Mouse (Mus musculus): ENCODE data around the gene Cbs.

The Cbs gene

DNA sequence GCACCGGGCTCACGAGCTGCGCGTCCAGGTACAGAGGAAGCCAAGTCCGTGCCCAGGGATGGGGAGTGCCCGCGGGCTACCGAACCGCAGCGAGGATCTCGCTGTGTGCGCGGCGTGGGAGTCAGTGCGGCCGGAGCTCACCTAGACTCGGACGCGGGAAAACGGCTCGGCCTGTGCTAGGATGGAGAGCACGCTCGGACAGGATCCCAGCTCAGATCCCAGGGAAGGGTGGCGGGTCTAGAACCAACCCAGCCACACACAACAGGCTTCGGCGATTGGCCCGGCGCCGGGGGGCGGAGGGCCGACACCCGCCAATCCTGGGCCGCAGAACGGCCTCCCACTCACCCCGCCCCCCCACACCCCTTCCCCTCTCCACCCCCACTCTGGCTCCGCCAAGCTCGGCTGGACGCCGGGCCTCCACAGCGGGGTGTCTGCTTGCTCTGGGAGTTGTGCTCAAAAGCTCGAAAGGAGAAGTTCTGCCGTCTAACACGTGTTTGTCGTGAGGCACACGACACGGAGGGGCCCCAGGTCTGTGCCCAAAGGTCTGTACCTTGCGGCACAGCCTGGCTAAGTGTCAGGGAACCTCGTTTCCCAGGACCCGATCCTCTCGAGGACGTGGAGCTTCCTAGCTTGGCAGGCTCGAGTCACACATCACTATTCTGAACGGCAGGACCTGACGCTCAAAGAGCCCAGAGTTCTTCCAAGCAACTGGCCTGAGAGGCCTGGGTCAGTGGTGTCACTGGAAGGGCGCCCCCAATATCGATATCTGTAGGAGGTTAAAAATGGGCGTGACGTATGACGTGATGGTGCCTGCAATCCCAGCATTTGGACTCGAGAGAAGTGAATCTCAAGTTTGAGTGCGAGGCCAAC is at the start of gene Cbs:
Gene Cbs, minus strand, starts transcription at position 297 of the 870 bp plus-strand sequence.
- DNase-seq: peak; percentile 68

DNA sequence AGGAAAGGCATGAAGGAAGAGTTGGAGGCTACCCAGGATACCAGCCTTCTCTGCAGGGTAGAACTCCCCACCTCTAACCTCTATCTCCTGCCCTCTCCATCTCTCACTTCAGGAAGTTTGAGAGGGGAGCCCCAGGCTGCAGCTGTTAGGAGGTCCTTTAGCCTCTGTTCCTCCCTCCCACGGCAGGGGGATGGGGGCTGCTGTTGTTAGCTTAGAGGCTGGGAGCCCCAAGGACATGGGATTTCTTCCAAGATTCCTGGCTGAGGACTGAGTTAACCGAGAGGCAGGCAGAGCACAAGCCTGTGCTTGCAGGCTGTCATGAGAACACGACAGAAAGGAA is 49.2 kb upstream of the Cbs start:
- DNase-seq: no peak

GRCm38 (mm10) chr17:31685514-31686224 is 48.6 kb upstream of the Cbs start:
- DNase-seq: peak; percentile 78

DNA sequence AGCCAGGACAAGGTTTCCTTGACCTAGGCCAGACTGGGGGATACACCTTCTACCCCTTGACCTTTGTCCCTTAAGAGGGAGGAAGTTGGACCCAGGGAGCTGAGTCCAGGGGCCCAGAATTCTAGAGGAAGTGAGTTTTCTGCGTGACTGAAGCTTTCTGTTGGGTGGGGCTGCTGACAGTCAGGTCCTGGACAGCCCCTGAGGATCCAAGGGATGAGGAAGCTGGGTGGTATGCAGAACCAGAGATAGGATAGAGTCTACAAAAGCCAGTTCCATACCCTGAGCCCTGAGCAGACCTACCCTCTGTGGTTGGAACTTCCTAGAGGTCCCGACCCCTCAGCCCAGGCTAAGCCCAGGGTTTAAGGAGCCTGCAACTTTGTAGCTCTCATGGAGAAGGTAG is 43.4 kb upstream of the Cbs start:
- no peak for DNase-seq

- no peak for DNase-seq
Measured at GRCm38 (mm10) chr17:31677507-31677906, 40.5 kb upstream of the Cbs start, which contains the start of gene Cryaa. Gene Cryaa, plus strand, starts transcription at chr17:31677807.

GRCm38 (mm10) chr17:31674426-31674825 is 37.4 kb upstream of the Cbs start:
- DNase-seq: no peak

DNA sequence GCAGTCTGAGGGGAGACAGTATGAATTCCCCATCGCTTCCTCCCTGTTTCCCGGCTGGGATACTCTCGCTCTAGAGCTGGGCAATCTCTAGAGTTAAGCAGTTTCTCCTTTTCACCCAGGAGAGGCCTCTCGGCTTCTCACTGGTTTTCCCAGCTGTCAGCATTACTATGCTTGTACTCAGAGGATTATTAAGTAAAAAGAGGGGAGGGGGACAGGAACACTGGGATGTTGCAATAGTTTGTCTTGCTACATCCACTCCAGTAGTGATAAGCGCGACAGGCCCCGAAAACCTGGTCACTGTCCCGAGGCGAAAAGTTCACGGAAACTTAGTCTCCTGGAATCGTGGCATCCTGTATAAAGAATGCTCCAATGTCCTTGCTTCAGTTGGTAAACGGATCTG is 35.2 kb upstream of the Cbs start:
- no peak for DNase-seq

- no peak for DNase-seq
Measured at GRCm38 (mm10) chr17:31671698-31672097, 34.7 kb upstream of the Cbs start.

- DNase-seq: no peak
Measured at GRCm38 (mm10) chr17:31670163-31670562, 33.1 kb upstream of the Cbs start.

DNA sequence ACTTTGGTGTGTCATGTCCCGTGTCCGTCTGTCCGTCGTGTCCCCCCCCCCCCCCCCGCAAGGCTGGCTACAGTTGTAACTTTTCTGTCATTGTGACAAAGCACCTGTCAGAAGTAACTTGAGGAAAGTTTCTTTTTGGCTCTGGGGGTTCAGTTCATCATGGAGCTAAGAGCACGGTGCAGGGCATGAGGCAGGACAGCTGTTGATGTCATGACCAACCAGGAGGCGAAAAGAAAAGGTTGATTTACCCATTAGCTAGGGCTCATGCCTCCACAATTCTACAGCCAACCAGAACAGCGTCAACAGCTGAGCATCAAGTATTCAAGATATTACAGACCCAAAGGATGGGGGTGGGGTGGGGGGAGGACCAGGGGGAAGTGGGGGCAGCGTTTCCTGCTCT is 31.3 kb upstream of the Cbs start:
- DNase-seq: no peak

DNA sequence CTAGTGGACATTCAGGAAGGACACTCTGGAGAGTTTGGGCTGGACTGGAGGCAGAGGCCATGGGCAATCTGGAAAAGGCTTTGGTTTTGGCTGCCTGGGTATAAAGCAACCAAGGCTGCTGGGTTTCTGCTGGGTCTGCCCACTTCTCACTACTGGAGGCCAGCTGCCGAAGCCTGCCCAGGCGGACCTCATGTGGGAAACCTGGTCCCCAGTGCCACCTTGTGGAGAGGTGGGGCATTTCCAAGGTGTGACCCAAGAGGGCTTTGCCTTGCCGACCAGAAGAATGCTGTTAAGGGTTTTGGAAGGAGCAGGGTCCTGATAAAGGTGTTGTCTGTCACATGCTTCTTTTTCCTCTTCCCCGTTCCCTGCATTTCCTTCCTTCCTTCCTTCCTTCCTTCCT is 27.7 kb upstream of the Cbs start:
- DNase-seq: peak; percentile 71

GRCm38 (mm10) chr17:31662855-31663254 is 25.8 kb upstream of the Cbs start:
- DNase-seq: no peak

GRCm38 (mm10) chr17:31660661-31661250 is 23.7 kb upstream of the Cbs start:
- DNase-seq: peak; percentile 83

DNA sequence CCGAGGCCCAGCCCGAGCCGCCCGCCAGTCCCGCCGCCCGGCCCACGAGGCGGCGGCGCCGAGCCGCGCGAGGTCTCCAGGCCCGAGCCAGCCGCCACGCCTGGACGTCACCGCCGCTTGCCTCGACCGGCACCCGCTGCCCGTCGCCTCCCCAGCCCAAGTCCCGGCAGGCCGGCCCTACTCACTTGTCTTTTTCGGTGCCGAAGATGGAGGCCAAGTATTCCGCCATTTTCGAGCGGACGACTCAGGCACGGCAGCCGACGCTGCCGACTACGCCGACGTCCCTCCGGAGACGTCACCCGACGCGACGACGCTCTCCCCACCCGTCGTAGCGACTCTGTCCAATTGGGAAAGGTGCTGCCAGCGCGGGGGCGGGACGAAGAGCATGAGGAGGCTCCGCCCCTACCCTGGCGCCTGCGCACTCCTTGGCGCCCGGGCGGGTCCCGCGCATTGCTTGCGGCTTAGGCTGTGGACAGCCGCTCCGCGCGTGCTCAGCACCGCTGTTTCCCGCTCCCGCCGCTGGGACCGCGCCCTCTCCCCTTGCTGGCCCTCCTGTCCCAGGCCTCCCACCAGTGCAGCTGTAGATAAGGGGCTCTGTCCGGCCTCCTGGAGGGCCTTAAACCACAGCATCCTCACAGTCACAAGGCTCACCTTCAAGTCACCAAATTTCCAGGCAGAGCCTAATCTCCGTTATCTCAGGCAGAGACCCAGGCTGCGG is 21.6 kb upstream of the Cbs start, which contains the start of gene U2af1:
Gene U2af1, minus strand, starts transcription at position 425 of the 718 bp plus-strand sequence.
- peak; percentile 99 for DNase-seq

- DNase-seq: no peak
Measured at GRCm38 (mm10) chr17:31658136-31658467, 21.1 kb upstream of the Cbs start.

- DNase-seq: no peak
Measured at GRCm38 (mm10) chr17:31657141-31657983, 20.3 kb upstream of the Cbs start.

GRCm38 (mm10) chr17:31656682-31657081 is 19.6 kb upstream of the Cbs start:
- DNase-seq: no peak

- no peak for DNase-seq
Measured at GRCm38 (mm10) chr17:31655366-31655765, 18.3 kb upstream of the Cbs start.

- DNase-seq: no peak
Measured at GRCm38 (mm10) chr17:31653277-31653676, 16.2 kb upstream of the Cbs start.

GRCm38 (mm10) chr17:31652152-31652551 is 15.1 kb upstream of the Cbs start:
- no peak for DNase-seq

DNA sequence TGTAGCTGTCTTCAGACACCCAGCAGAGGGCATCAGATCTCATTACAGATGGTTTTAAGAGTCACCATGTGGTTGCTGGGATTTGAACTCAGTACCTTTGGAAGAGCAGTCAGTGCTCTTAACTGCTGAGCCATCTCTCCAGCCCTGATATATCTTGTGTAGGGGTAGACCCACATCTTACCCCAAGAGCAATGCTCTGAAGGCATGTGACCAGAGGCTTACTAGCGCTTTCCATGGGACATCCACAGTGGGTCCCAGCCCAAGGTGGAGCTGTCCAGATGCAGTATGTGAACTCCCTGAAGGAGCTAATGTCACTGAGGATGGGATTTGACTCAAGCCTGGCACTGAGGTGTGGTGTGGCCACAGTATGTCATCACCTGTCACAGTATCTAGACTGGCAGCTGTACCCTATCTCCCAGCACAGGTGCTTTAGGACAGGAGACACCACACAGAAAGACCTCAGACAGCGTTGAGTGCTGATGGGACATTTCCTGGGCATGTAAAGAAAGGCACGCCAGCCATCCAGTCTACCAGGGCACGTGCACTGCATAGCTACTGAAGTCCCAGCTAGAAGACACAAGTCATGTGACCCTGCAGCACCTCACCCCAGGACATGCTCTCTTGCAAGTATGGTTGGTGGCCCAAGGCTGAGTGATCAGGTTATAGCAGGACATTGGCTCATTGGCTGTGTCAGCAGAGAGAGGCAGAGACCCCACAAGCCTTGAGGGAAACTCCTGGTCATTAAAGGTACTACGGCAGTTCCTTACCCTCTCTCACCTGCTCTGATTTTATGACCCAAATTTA is 9.4 kb upstream of the Cbs start:
- no peak for DNase-seq

All from right cerebral cortex, postnatal 25 days (tissue).